Comparison of ENCODE assay signal across 8 mouse cellular contexts in genomic region chr6:34994692-34995091, GRCm38 (mm10). TPM values are rescaled to one million over a fixed set of nuclear protein-coding genes. Genes with fewer than 3 reads are reported as not detected.
DNase-seq lines count a peak whose midpoint lies in the region; ATAC-seq and TF ChIP-seq lines count a peak whose summit lies in the region.

No protein-coding gene starts in this region.

- H3K36me3 ChIP-seq in lung, embryonic 15.5 days = no peaks in the 10 kb centered on the region
- H3K36me3 ChIP-seq in embryonic facial prominence, embryonic 10.5 days (replicated peaks) = no peaks in the 10 kb centered on the region
- H3K36me3 ChIP-seq in intestine, embryonic 15.5 days = no peaks in the 10 kb centered on the region
- H3K36me3 ChIP-seq in stomach, embryonic 14.5 days (ENCODE audit: control insufficient read depth, insufficient read depth, low read length) = no peaks in the 10 kb centered on the region

- H3K27ac ChIP-seq in lung, embryonic 15.5 days = no peak overlapping the region
- H3K27ac ChIP-seq in embryonic facial prominence, embryonic 10.5 days (replicated peaks) = peak overlapping the region; percentile 79; the same call in 1 of the 2 replicates
- no peak overlapping the region for H3K27ac ChIP-seq in intestine, embryonic 15.5 days
- no peak overlapping the region for H3K27ac ChIP-seq in stomach, embryonic 14.5 days (ENCODE audit: low read length)

- WGBS in lung, embryonic 15.5 days = 56% methylated on average over 5 of the region's 5 CpGs
- WGBS in lung, adult 2 months = 18% methylated on average over 5 of the region's 5 CpGs
- WGBS in embryonic facial prominence, embryonic 10.5 days = 75% methylated on average over 5 of the region's 5 CpGs
- 58% methylated on average over 5 of the region's 5 CpGs for WGBS in intestine, embryonic 15.5 days
- 65% methylated on average over 5 of the region's 5 CpGs for WGBS in stomach, embryonic 14.5 days

- no peak for DNase-seq in lung, adult 2 months
- no peak for DNase-seq in embryonic facial prominence, embryonic 10.5 days (ENCODE audit: low spot score)
- no peak for DNase-seq in embryo, embryonic 9.5 days (ENCODE audit: extremely low spot score)
- DNase-seq in gastrocnemius, postnatal 4 days (ENCODE audit: low spot score in 2 of 2) = no peak
- DNase-seq in layer of hippocampus, adult 9-10 months (ENCODE audit: low spot score) = no peak

- H3K9ac ChIP-seq in lung, embryonic 15.5 days = peak overlapping the region; percentile 30; the same call in 1 of the 2 replicates
- H3K9ac ChIP-seq in intestine, embryonic 15.5 days = no peak overlapping the region
- H3K9ac ChIP-seq in stomach, embryonic 14.5 days (replicated peaks; ENCODE audit: low read depth, low read length) = no peak overlapping the region

- no peaks in the 10 kb centered on the region for H3K27me3 ChIP-seq in lung, embryonic 15.5 days
- H3K27me3 ChIP-seq in embryonic facial prominence, embryonic 10.5 days (replicated peaks; ENCODE audit: low read depth, poor library complexity, severe bottlenecking) = 0 out of 2 replicates have a peak, but pooled peaks cover 6% of the 10 kb centered on the region
- no peaks in the 10 kb centered on the region for H3K27me3 ChIP-seq in intestine, embryonic 15.5 days (replicated peaks)
- H3K27me3 ChIP-seq in stomach, embryonic 14.5 days (ENCODE audit: control insufficient read depth, insufficient read depth, low read length) = no peaks in the 10 kb centered on the region

- H3K4me3 ChIP-seq in lung, embryonic 15.5 days = no peak overlapping the region
- no peak overlapping the region for H3K4me3 ChIP-seq in lung, adult 2 months (replicated peaks; ENCODE audit: extremely low read depth, low read depth, low read length)
- peak overlapping the region; percentile 52 for H3K4me3 ChIP-seq in embryonic facial prominence, embryonic 10.5 days
- no peak overlapping the region for H3K4me3 ChIP-seq in intestine, embryonic 15.5 days (replicated peaks)
- no peak overlapping the region for H3K4me3 ChIP-seq in stomach, embryonic 14.5 days (ENCODE audit: low read depth, low read length)

- ATAC-seq in lung, embryonic 15.5 days (ENCODE audit: borderline replicate concordance, extremely low read depth, low FRiP score, low TSS enrichment) = no peak
- ATAC-seq in intestine, embryonic 15.5 days = 0 out of 2 replicates have a peak, but pooled peaks have one; percentile 18
- ATAC-seq in stomach, embryonic 14.5 days (ENCODE audit: insufficient number of reproducible peaks, insufficient read depth, low FRiP score, low read depth) = no peak

- no peaks in the 10 kb centered on the region for H3K9me3 ChIP-seq in lung, embryonic 15.5 days
- no peaks in the 10 kb centered on the region for H3K9me3 ChIP-seq in embryonic facial prominence, embryonic 10.5 days
- no peaks in the 10 kb centered on the region for H3K9me3 ChIP-seq in intestine, embryonic 15.5 days
- H3K9me3 ChIP-seq in stomach, embryonic 14.5 days (ENCODE audit: control insufficient read depth, low read depth, low read length) = no peaks in the 10 kb centered on the region

- no peak for TF ChIP-seq CTCF in lung, adult 2 months (IDR thresholded peaks at IDR 0.05; ENCODE audit: insufficient read depth, low read length)

- no peak for TF ChIP-seq POLR2A in lung, adult 2 months (IDR thresholded peaks at IDR 0.05; ENCODE audit: borderline replicate concordance, extremely low read depth, low read depth, low read length)

- H3K4me2 ChIP-seq in lung, embryonic 15.5 days = peak overlapping the region; percentile 56
- H3K4me2 ChIP-seq in intestine, embryonic 15.5 days (replicated peaks) = peak overlapping the region; percentile 65
- H3K4me2 ChIP-seq in stomach, embryonic 14.5 days (replicated peaks; ENCODE audit: low read depth, low read length) = peak overlapping the region; percentile 53

- peaks cover 8% of the 10 kb centered on the region; the same call in 1 of the 2 replicates for H3K4me1 ChIP-seq in lung, embryonic 15.5 days
- 0 out of 2 replicates have a peak, but pooled peaks cover 2% of the 10 kb centered on the region for H3K4me1 ChIP-seq in lung, adult 2 months (ENCODE audit: control insufficient read depth, insufficient read depth, low read length)
- H3K4me1 ChIP-seq in embryonic facial prominence, embryonic 10.5 days = peaks cover 20% of the 10 kb centered on the region
- H3K4me1 ChIP-seq in intestine, embryonic 15.5 days (replicated peaks) = peaks cover 16% of the 10 kb centered on the region; the same call in 1 of the 2 replicates
- no peaks in the 10 kb centered on the region for H3K4me1 ChIP-seq in stomach, embryonic 14.5 days (ENCODE audit: control insufficient read depth, insufficient read depth, low read length)

RNA-seq across cellular contexts. Expression of gene Slc23a4, which starts 6.5 kb away (rescaled TPM):
- 0.62 and 0.66 TPM in 2 replicates for polyA plus RNA-seq in lung, embryonic 15.5 days (2015; fragmentation: Nextera tagmentation; extraction: Ambion mirVana)
- 1.2 and 1.4 TPM in 2 replicates for polyA plus RNA-seq in lung, adult 2 months (2012; rRNA removed)
- polyA plus RNA-seq in embryonic facial prominence, embryonic 10.5 days (2016; fragmentation: Nextera tagmentation; extraction: Ambion mirVana) = 0.20 and 0.55 TPM in 2 replicates
- polyA plus RNA-seq in intestine, embryonic 15.5 days (2015; fragmentation: Nextera tagmentation; extraction: Ambion mirVana) = 8.4 and 9.5 TPM in 2 replicates
- polyA plus RNA-seq in stomach, embryonic 14.5 days (2014; fragmentation: Nextera tagmentation; extraction: Ambion mirVana) = 3.2 and 3.4 TPM in 2 replicates
- under 1 TPM; 0.16 to 0.42 TPM for total RNA-seq in gastrocnemius, postnatal 4 days (2021)
